Mouse (Mus musculus): ENCODE measurements at regions not wholly inside any gene's neighbourhood (a gene's known extent, or its start where the extent isn't known, plus 50 kb on each side); places are given as distances from the start of the nearest gene placed in this dataset.
A peak's percentile ranks its signal among the peaks of the same experiment; 100 is the strongest.

- peak; percentile 39 for DNase-seq (ENCODE audit: low read depth, low spot score)
These were observed 72.2 kb upstream of the Cnot2 start for GRCm38 (mm10) chr10:116653511-116653945.

- no peak for DNase-seq (ENCODE audit: low read depth, low spot score)
These were observed 68.0 kb upstream of the Cnot2 start for GRCm38 (mm10) chr10:116649287-116649686.

- DNase-seq (ENCODE audit: low read depth, low spot score): no peak
These were observed 64.7 kb upstream of the Cnot2 start for GRCm38 (mm10) chr10:116646035-116646434.

- no peak for DNase-seq (ENCODE audit: low read depth, low spot score)
These were observed 64.3 kb upstream of the Cnot2 start for GRCm38 (mm10) chr10:116645631-116646030.

GRCm38 (mm10) chr10:116645108-116645507, 63.8 kb upstream of the Cnot2 start:
- no peak for DNase-seq (ENCODE audit: low read depth, low spot score)
